Mouse (Mus musculus) left cerebral cortex, postnatal 14 days (tissue): ENCODE data around the gene Zfp382. TPM values are rescaled to one million over a fixed set of nuclear protein-coding genes. Genes with fewer than 3 reads are reported as not detected.
"Not testable (repeated sequence)": the region's sequence is repeated elsewhere in the genome, so short reads cannot be mapped to it uniquely, and the experiment has no call there.

Experiments
- DNase-seq, 2 experiments: peaks; one replicate each; pipeline ENCODE4 v3.0.0; 2021 to 2022; ENCODE audit warnings: low spot score in 2 of 2, mixed read lengths in 1 of 2
- intact Hi-C: fragments of 180-260 bp; cut with DNase I; formaldehyde crosslinking; loops from one replicate; pipeline ENCODE4 v1.15.1; 2025
- long read RNA-seq, 2 experiments: library from polyadenylated mRNA; stranded (forward); transcript quantifications; one replicate each; pipeline ENCODE4 v2.0.0; 2021
- total RNA-seq, 2 experiments: library from RNA; stranded (reverse); gene quantifications; 2 replicates each; pipeline ENCODE4 v1.2.3; 2021

Gene Zfp382
- 10 to 100 TPM; 29.8 to 35.3 TPM for total RNA-seq
- long read RNA-seq, experiment 1, partial matches to known transcripts, result 0 of 1 reads
- long read RNA-seq, experiment 1, other reads (novel, unspliced or antisense), result 1 of 1 reads
- long read RNA-seq, experiment 2, partial matches to known transcripts, result 0 of 7 reads
- long read RNA-seq, experiment 2, other reads (novel, unspliced or antisense), result 6 of 7 reads

- intact Hi-C loops, result no loop called here
- DNase-seq, result peak; percentile 89 to 90
Measured at GRCm38 (mm10) chr7:30121308-30122187, at the start of gene Zfp382. Gene Zfp382 (plus strand): TSS chr7:30121942.

DNA sequence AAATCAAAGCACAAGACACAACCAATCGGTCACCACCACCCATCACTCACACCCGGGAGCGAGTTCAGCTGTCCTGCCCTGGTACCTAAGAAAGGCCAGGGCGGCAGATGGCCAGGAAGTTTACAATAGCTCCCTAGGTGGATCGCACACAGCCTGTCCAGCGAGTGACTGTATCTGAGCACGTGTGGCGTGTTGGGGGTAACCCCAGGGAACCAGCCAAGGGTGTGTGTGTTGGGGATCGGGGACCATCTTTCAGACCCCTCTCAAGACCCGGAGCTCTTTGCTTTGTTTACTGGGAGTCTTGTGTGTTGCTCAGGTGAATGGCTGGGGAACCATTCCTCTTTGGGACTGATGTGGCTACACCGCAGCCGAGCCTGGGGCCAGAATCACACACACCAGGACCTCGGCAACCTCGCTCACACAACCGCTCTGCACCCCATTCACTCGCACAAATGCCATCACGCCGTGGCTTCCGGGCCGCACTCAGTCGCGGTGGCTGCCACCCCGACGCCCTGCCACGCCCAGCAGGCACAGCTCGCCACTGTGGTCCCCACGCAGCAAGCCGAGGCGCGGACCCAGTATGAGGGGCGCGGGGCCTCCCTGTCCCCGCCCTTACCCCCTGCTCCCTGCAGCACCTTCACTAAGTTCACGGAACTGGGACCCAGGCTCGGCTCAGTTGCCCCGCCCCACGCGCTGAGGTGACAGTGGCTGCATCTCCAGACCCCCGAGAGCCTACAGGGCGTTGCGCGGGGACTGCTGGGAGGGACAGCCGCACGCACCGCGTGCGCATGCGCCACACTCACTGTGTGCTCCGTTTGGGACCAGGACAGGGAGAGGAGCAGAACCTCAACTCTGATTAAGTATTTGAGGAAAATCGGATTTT lies 49.4 kb upstream of the Zfp382 start, which contains the start of gene Zfp82:
TSS of gene Zfp82 (minus strand) at position 755 of the 883 bp plus-strand sequence.
- intact Hi-C loops, result no loop called here

GRCm38 (mm10) chr7:30086524-30086923 lies 35.2 kb upstream of the Zfp382 start:
- peak; percentile 39 to 52 for DNase-seq
- intact Hi-C loops, result no loop called here

More for the DNA sequence above, 49.4 kb upstream of the Zfp382 start, which contains the start of gene Zfp82:
- peak in 1 of 2 experiments; percentile 81 for DNase-seq

- intact Hi-C loops, result no loop called here
- DNase-seq, result no peak
Measured at GRCm38 (mm10) chr7:30089405-30089804, 32.3 kb upstream of the Zfp382 start.

DNA sequence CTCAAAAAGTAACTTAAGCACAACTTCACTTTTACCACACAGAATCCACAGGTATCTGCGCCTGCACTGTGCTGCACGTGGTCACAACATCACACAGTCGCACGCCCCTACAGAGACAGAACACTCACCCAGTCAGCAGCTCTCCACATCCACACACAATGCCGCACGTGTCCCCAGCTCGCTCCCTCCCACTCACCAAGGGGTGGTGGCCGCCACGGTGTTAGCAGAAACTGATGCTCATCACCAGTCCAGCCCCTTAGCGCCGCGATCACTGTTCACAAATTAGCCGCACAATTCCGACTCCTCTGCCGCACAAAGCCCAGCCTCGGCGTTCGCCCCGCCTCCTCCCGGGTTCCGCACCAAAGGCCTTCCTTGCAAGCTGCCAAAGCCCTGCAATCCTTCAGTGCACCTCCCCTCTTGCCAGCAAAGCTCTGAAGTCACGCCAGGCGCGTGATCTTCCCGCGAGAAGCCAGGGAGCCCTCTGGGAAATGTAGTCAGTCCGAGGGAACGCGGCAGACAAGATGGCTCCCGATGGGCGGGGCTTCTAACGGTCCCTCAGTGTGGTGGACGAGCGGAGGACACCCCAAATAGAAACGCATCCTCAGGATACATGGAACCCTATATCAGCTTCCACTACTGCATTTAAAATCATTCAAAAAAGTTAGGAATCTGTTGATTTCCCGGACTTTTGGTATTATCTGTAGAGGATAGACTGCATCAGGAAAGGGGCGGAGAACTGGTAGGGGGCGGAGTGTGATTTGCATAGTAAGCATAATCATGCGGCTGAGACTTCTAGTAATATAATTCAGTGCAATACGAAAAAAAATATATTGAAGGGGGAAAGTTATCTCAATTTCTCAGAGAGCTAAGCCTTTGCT lies 31.4 kb upstream of the Zfp382 start, which contains the start of the genes Gm26920 and Zfp566:
TSS of gene Gm26920 (minus strand) at position 319 of the 878 bp plus-strand sequence.
TSS of gene Zfp566 (minus strand) at position 436 of the 878 bp plus-strand sequence.
- DNase-seq, result peak; percentile 96
- intact Hi-C loops, result no loop called here

GRCm38 (mm10) chr7:30090970-30091585 lies 30.7 kb upstream of the Zfp382 start:
- no peak for DNase-seq
- intact Hi-C loops, result no loop called here

GRCm38 (mm10) chr7:30092666-30093065 lies 29.1 kb upstream of the Zfp382 start:
- no peak for DNase-seq
- intact Hi-C loops, result no loop called here

DNA sequence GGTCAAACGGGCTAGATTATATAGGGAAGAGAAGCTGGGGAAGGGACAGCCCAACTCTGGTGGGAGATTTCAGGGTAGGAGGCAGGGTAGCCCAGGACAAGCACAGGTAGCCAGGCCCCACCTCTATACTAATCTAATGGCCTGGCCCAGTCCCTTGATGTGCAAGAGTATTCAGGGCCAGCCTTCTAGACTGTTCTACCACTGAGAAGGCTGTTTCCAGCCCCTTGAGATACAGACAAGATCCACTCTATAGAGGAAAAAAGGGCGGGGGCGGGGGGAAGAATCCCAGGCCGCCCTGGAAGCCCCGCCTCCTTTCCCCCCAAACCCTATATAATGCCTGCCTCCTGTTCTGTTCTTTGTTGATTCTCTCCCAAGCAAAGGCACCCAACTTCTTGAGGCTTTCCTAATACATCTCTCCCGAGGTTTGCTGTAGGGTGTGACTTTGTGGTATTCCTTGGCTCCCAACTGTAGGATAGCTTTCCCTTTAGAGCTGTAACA lies 27.8 kb upstream of the Zfp382 start:
- intact Hi-C loops, result no loop called here
- DNase-seq, result no peak

- peak; percentile 91 to 94 for DNase-seq
- intact Hi-C loops, result no loop called here
Measured at GRCm38 (mm10) chr7:30094646-30095429, 26.9 kb upstream of the Zfp382 start, which contains the start of gene Zfp260. Gene Zfp260 (plus strand): TSS chr7:30094777.

- DNase-seq, result no peak
Measured at GRCm38 (mm10) chr7:30095551-30096125, 26.1 kb upstream of the Zfp382 start.

DNA sequence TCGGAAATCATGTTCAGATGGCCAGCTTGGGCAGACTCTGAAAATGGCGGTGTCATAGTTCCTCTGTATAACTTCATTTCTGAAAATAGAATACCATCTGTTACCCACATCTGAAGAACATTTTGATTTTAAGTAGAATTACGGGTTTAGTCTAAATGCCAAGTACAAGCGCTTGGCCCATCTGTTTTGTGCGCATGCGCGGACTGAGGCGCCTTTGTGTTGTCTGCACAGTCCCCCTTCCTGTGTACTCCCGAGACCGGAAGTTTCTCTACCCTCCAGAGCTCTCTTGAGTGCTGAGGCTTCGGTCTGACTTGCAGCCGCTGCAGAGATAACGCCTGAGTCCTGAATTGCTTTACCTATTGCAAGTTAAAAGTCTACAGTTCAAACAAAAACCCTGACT lies 22.4 kb upstream of the Zfp382 start:
- intact Hi-C loops, result no loop called here
- peak; percentile 86 to 94 for DNase-seq

More at GRCm38 (mm10) chr7:30095551-30096125, 26.1 kb upstream of the Zfp382 start:
- intact Hi-C loops, result no loop called here

DNA sequence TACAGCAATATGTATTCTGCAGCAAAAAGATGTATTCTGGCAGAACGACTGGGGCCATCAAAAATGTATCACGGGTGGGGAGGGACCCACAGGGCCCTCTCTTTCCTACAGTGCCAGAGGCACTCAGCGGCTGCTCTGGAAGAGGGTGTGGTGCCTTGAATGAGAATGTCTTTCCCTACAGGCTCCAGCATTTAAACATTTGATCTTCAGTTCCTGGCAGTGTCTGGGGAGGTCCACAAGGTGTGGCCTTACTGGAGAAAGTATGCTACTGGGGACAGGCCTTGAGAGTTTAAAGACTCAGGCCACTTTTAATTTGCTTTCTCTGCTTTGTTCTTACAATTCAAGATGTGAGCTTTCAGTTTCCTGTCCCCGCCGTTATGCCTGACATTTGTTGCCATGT lies 5.7 kb upstream of the Zfp382 start:
- DNase-seq, result no peak
- intact Hi-C loops, result no loop called here

DNA sequence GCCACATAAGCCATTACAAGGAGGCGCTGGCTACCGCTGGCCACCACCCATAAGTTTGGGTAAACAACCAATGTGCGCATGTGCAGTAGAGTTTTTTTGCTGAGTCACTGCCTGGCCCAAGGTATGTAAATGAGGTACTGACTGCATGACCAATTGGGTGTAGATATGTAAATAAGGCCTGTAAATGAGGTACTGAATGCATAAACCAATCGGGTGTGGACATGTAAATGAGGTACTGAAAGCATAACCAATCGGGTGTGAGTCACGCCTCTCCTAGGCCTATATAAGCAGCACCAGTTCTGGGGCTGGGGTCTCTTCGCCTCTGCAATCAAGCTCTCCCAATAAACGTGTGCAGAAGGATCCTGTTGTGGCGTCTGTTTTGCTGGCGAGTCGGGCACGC lies 3.8 kb upstream of the Zfp382 start:
- intact Hi-C loops, DNase-seq: not testable (repeated sequence)

DNA sequence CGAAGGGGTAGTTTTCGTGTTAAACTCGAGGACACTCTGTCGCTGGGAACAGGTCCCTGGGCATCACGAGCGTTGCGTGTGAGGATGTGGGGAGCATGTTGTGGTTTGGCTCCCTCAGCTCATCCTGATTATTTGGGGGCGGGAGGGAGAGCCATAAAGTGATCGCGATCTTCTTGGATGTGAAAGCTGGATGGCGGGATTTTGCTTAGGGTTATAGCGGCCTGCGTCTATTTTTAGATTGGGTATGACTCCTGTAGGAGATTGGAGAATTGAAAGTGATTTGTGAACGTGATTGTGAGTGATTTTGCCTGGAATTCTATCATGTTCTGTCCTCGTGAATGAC lies 417 bp downstream of the Zfp382 start:
- intact Hi-C loops, result no loop called here
- no peak for DNase-seq

DNA sequence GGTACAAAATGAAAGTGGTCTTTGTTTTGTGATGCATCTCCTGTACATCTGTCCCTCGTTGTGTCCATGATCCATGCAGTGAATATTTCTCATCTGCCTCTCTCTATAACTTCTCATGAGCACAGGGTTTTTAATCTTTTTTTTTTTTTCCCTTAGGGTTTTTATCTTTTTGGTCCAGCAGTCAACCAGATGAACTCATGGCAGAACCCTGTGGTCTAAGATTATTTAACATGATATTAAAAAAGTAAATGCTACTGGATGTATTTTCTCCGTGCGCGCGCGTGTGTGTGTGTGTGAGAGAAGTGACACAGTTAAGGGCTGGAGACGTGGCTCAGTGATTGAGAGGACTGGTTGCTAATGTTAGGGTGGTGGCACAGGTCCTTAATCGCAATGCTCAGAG lies 8.2 kb downstream of the Zfp382 start:
- DNase-seq, result no peak
- intact Hi-C loops, result no loop called here

DNA sequence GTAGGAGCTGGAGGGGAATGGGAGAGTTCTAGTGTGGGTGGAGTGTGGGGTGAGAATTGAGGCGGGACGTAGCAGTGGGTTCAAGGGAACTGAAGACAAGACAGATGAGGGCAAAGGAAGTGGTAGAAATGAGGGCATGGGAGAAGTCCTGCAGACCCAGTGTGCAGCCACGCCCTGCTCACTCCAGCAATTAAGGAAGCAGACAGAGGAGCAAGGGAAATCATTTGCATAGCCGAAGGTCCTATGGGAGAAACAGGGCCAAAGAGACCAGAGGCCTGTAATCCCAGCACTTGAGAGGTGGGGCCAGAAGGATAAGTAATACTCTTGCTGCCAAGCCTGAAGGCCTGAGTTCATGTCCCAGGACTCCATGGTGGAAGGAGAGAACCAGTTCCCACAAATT lies 10.7 kb downstream of the Zfp382 start:
- no peak for DNase-seq
- intact Hi-C loops, result no loop called here

DNA sequence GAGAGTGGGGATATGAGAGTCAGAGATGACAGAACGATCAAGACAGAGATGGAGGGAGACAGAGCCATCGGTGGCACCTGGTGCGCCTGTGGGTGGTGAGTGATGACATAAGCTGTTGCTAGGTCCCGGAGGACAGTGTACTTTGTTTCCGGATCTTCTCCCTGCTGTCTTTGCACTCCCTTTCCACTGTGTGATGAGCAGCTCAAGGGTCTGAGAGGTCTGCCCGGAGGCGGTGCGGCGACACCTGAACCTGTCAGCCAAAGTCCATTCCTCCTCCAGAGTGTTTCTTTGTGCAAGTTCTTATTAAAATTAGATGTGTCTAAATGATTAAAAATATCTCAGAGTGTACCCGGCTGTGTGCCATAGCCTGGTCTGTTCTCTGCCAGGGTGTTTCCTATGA lies 15.1 kb downstream of the Zfp382 start:
- intact Hi-C loops, result no loop called here
- DNase-seq, result no peak
